Mouse (Mus musculus): ENCODE results near the gene Cdh23. TPM values are rescaled to one million over a fixed set of nuclear protein-coding genes. Genes with fewer than 3 reads are reported as not detected.
A peak's percentile ranks its signal among the peaks of the same experiment; 100 is the strongest.

The Cdh23 gene
- polyA plus RNA-seq, 1 experiment from 2014 or later: 4.7 TPM

DNA sequence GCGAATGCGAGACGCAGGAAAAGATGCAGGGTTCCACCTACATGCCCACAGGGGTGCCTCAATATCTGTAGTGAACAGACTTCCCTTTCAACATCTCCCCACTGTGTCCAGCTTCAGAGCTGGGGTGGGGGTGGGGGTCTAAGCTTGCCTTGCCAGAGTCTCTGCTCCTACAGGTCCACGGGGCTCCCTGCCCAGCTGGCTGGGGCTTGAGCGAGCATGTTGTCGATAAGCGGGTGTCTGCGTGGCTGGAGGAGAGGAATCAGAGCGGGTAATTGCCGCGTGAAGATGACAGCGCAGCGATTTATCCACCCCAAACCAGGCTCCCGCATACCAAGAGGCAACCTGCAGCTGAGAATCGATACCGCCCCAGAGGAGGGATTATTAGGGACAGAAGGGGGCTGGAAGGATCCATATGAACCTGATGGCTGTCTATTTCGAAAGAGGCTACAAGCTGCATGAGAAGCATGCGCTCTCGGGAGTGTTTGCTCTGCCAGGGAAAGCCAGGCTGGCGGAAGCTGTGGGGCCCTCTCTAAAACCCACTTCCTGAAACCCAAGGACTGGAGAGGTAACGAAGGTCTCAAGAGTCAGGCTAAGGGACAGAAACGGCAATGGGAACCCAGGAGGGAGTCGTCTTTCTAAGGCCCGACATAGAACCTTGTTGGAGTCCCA is 129.8 kb downstream of the Cdh23 start:
- H3K4me3 ChIP-seq (ENCODE audit: low read depth, low read length): no peak overlapping the region
- H3K9me3 ChIP-seq (replicated peaks; ENCODE audit: control insufficient read depth, low read length, poor library complexity, severe bottlenecking): no peaks in the 10 kb centered on the region
- no peaks in the 10 kb centered on the region; the same call in 1 of the 2 replicates for H3K27me3 ChIP-seq (ENCODE audit: control insufficient read depth, insufficient read depth, low read depth, low read length)
- H3K27ac ChIP-seq (ENCODE audit: low read length): no peak overlapping the region
- H3K36me3 ChIP-seq (ENCODE audit: control insufficient read depth, insufficient read depth, low read length): no peaks in the 10 kb centered on the region
- peak overlapping the region; percentile 39 for H3K4me2 ChIP-seq (ENCODE audit: low read length)
- H3K4me1 ChIP-seq (ENCODE audit: control insufficient read depth, insufficient read depth, low read length): peaks cover 6% of the 10 kb centered on the region
- 0 out of 2 replicates have a peak, but pooled peaks have one; percentile 16 for ATAC-seq
- H3K9ac ChIP-seq (ENCODE audit: low read depth, low read length): no peak overlapping the region
- 35% methylated on average over 24 of the region's 24 CpGs for WGBS

DNA sequence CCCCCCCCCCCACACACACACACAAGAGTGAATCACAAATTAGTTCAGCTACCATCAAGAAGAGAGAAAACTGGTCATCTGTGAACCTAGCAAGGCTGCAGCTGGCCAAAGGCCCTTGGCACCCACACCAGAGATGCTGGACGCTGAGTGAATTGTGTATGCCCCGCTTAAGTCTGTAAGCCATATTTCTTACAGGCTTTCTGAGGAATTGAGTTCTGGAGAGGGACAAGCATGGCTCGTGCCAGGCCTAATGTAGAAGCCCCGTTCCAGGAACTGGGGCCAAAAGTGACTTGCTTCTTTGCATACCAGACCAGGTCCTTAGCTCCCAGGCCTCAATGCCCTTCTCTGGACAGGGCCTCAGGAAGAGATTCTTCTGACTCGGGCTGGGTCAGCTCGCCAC is 132.2 kb downstream of the Cdh23 start:
- Histone ChIP-seq H3K9ac (ENCODE audit: low read depth, low read length) (no peak overlapping the region), H3K27me3 (ENCODE audit: control insufficient read depth, insufficient read depth, low read depth, low read length) (no peaks in the 10 kb centered on the region; the same call in 1 of the 2 replicates), H3K27ac (ENCODE audit: low read length) (no peak overlapping the region), H3K9me3 (replicated peaks; ENCODE audit: control insufficient read depth, low read length, poor library complexity, severe bottlenecking) (no peaks in the 10 kb centered on the region), H3K4me1 (ENCODE audit: control insufficient read depth, insufficient read depth, low read length) (peaks cover 6% of the 10 kb centered on the region), H3K36me3 (ENCODE audit: control insufficient read depth, insufficient read depth, low read length) (no peaks in the 10 kb centered on the region), H3K4me2 (ENCODE audit: low read length) (no peak overlapping the region), H3K4me3 (ENCODE audit: low read depth, low read length) (no peak overlapping the region)
- 78% methylated on average over 6 of the region's 6 CpGs for WGBS
- ATAC-seq: no peak

DNA sequence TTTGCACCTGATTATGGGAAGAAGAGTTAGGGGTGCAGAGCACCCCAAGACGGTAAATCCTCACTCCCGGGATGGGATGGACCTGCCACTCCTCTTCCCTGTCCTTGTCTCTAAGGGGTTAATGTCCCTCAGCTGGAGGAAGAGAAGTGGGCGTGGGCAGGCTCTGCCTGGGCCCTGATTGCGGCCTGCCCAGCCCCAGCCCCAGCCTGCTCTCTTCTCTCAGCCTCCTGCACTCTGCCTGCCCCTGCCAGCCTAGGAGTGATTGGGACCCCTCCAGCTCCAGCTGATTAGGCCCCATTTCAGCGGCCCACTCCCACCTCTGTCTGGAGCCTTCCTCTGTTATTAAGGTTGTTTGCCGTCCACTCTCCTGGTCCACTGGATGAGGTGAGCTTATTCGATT is 133.3 kb downstream of the Cdh23 start:
- 22% methylated on average over 7 of the region's 7 CpGs for WGBS
- ATAC-seq: no peak
- no peak overlapping the region for H3K4me2 ChIP-seq (ENCODE audit: low read length)
- H3K9ac ChIP-seq (ENCODE audit: low read depth, low read length): no peak overlapping the region
- H3K4me3 ChIP-seq (ENCODE audit: low read depth, low read length): no peak overlapping the region
- no peaks in the 10 kb centered on the region; the same call in 1 of the 2 replicates for H3K27me3 ChIP-seq (ENCODE audit: control insufficient read depth, insufficient read depth, low read depth, low read length)
- peaks cover 8% of the 10 kb centered on the region for H3K4me1 ChIP-seq (ENCODE audit: control insufficient read depth, insufficient read depth, low read length)
- H3K27ac ChIP-seq (ENCODE audit: low read length): no peak overlapping the region
- no peaks in the 10 kb centered on the region for H3K36me3 ChIP-seq (ENCODE audit: control insufficient read depth, insufficient read depth, low read length)
- no peaks in the 10 kb centered on the region for H3K9me3 ChIP-seq (replicated peaks; ENCODE audit: control insufficient read depth, low read length, poor library complexity, severe bottlenecking)

GRCm38 (mm10) chr10:60558491-60558927 is 137.8 kb downstream of the Cdh23 start:
- Histone ChIP-seq H3K9ac (ENCODE audit: low read depth, low read length) (no peak overlapping the region), H3K4me3 (ENCODE audit: low read depth, low read length) (no peak overlapping the region), H3K36me3 (ENCODE audit: control insufficient read depth, insufficient read depth, low read length) (no peaks in the 10 kb centered on the region), H3K27ac (ENCODE audit: low read length) (no peak overlapping the region), H3K9me3 (replicated peaks; ENCODE audit: control insufficient read depth, low read length, poor library complexity, severe bottlenecking) (no peaks in the 10 kb centered on the region), H3K27me3 (ENCODE audit: control insufficient read depth, insufficient read depth, low read depth, low read length) (no peaks in the 10 kb centered on the region), H3K4me1 (ENCODE audit: control insufficient read depth, insufficient read depth, low read length) (peaks cover 4% of the 10 kb centered on the region; the same call in 1 of the 2 replicates), H3K4me2 (ENCODE audit: low read length) (no peak overlapping the region)
- 27% methylated on average over 9 of the region's 9 CpGs for WGBS
- no peak for ATAC-seq

- Histone ChIP-seq H3K36me3 (ENCODE audit: control insufficient read depth, insufficient read depth, low read length) (no peaks in the 10 kb centered on the region), H3K4me3 (ENCODE audit: low read depth, low read length) (no peak overlapping the region), H3K9ac (ENCODE audit: low read depth, low read length) (no peak overlapping the region), H3K27ac (ENCODE audit: low read length) (no peak overlapping the region), H3K4me2 (ENCODE audit: low read length) (no peak overlapping the region), H3K27me3 (ENCODE audit: control insufficient read depth, insufficient read depth, low read depth, low read length) (no peaks in the 10 kb centered on the region), H3K4me1 (ENCODE audit: control insufficient read depth, insufficient read depth, low read length) (peaks cover 2% of the 10 kb centered on the region; the same call in 1 of the 2 replicates), H3K9me3 (replicated peaks; ENCODE audit: control insufficient read depth, low read length, poor library complexity, severe bottlenecking) (no peaks in the 10 kb centered on the region)
- no peak for ATAC-seq
- 39% methylated on average over 3 of the region's 4 CpGs for WGBS
These were observed 143.2 kb downstream of the Cdh23 start for GRCm38 (mm10) chr10:60552951-60553635.

- ATAC-seq: no peak
- no peaks in the 10 kb centered on the region for H3K27me3 ChIP-seq (ENCODE audit: control insufficient read depth, insufficient read depth, low read depth, low read length)
- H3K9me3 ChIP-seq (replicated peaks; ENCODE audit: control insufficient read depth, low read length, poor library complexity, severe bottlenecking): 0 out of 2 replicates have a peak, but pooled peaks cover 6% of the 10 kb centered on the region
- no peak overlapping the region for H3K4me3 ChIP-seq (ENCODE audit: low read depth, low read length)
- no peaks in the 10 kb centered on the region for H3K4me1 ChIP-seq (ENCODE audit: control insufficient read depth, insufficient read depth, low read length)
- H3K4me2 ChIP-seq (ENCODE audit: low read length): no peak overlapping the region
- H3K27ac ChIP-seq (ENCODE audit: low read length): no peak overlapping the region
- no peaks in the 10 kb centered on the region for H3K36me3 ChIP-seq (ENCODE audit: control insufficient read depth, insufficient read depth, low read length)
- 84% methylated on average over 18 of the region's 18 CpGs for WGBS
- no peak overlapping the region for H3K9ac ChIP-seq (ENCODE audit: low read depth, low read length)
These were observed 157.0 kb downstream of the Cdh23 start for GRCm38 (mm10) chr10:60539164-60539914.

DNA sequence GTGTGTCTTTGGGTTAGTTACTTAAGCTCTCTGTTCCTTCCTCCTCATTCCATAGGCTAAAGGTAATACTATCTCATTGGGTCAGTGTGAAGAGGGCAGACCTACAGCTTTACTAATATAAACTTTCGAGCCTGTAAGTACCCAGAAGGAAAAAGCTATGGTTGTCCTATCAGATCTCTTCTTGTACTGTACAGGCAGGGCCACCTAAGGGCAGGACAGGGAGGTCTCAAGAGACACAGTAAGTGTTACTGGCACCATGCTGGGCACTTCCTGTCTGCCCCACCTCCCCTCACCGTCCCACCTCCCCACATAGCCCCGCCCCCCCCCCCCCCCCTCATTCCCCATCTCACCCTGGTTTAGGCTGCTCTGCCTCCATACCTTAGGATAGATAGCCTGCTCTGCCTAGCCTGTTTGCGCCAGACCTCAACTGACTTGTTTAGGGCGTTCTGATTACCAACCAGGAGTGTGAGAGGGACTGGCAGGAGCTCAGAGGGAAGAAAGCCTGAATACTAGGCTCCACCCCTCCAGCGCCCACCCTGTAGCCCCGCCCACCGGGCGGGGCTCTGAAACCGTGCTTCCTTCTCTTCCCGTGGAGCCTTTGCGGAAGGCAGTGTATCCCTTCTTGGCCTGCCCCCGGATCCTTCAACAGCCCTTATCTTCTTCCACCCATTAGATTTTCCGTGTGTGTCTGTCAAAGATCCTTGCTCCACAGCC is 160.0 kb downstream of the Cdh23 start:
- Histone ChIP-seq H3K4me3 (ENCODE audit: low read depth, low read length) (no peak overlapping the region), H3K27ac (ENCODE audit: low read length) (no peak overlapping the region), H3K4me1 (ENCODE audit: control insufficient read depth, insufficient read depth, low read length) (no peaks in the 10 kb centered on the region), H3K4me2 (ENCODE audit: low read length) (no peak overlapping the region), H3K9me3 (replicated peaks; ENCODE audit: control insufficient read depth, low read length, poor library complexity, severe bottlenecking) (no peaks in the 10 kb centered on the region), H3K27me3 (ENCODE audit: control insufficient read depth, insufficient read depth, low read depth, low read length) (no peaks in the 10 kb centered on the region), H3K36me3 (ENCODE audit: control insufficient read depth, insufficient read depth, low read length) (no peaks in the 10 kb centered on the region), H3K9ac (ENCODE audit: low read depth, low read length) (no peak overlapping the region)
- WGBS: 17% methylated on average over 13 of the region's 14 CpGs
- no peak for ATAC-seq

GRCm38 (mm10) chr10:60532502-60532901 is 163.8 kb downstream of the Cdh23 start:
- Histone ChIP-seq H3K4me2 (ENCODE audit: low read length) (no peak overlapping the region), H3K36me3 (ENCODE audit: control insufficient read depth, insufficient read depth, low read length) (no peaks in the 10 kb centered on the region), H3K4me1 (ENCODE audit: control insufficient read depth, insufficient read depth, low read length) (peaks cover 5% of the 10 kb centered on the region; the same call in 1 of the 2 replicates), H3K27me3 (ENCODE audit: control insufficient read depth, insufficient read depth, low read depth, low read length) (no peaks in the 10 kb centered on the region), H3K9me3 (replicated peaks; ENCODE audit: control insufficient read depth, low read length, poor library complexity, severe bottlenecking) (no peaks in the 10 kb centered on the region), H3K27ac (ENCODE audit: low read length) (no peak overlapping the region), H3K9ac (ENCODE audit: low read depth, low read length) (no peak overlapping the region), H3K4me3 (ENCODE audit: low read depth, low read length) (no peak overlapping the region)
- no peak for ATAC-seq
- 76% methylated on average over 4 of the region's 4 CpGs for WGBS
